Mouse (Mus musculus) hindbrain, embryonic 14.5 days (tissue): Measurements from ENCODE around the gene Sod2. TPM values are rescaled to one million over a fixed set of nuclear protein-coding genes. Genes with fewer than 3 reads are reported as not detected.
A peak's percentile ranks its signal among the peaks of the same experiment; 100 is the strongest.
"Not testable (repeated sequence)": the region's sequence is repeated elsewhere in the genome, so short reads cannot be mapped to it uniquely, and the experiment has no call there.

Experiments
- ATAC-seq: fragments of 200-750 bp; cut with Nextera tagmentation; 2 replicates; pipeline ENCODE4 v1.8.0; 2017; ENCODE audit warnings: moderate number of reproducible peaks, mild to moderate bottlenecking, moderate TSS enrichment, moderate library complexity; ENCODE audit not compliant: low FRiP score
- DNase-seq: peaks from one replicate; pipeline ENCODE4 v3.0.0-alpha.2; 2015; ENCODE audit warnings: low spot score
- H3K27ac ChIP-seq: fragments of 300-500 bp; sonication (generic); 2 replicates; pipeline ENCODE4 v1.5.1; 2014; ENCODE audit warnings: mild to moderate bottlenecking, moderate library complexity
- H3K27me3 ChIP-seq: fragments of 300-500 bp; sonication (generic); 2 replicates; pipeline ENCODE4 v1.6.1; 2014; ENCODE audit warnings: mild to moderate bottlenecking, low read length, mixed read lengths; ENCODE audit not compliant: control insufficient read depth, insufficient read depth
- H3K36me3 ChIP-seq: fragments of 300-500 bp; sonication (generic); replicated peaks from 2 replicates; pipeline ENCODE4 v1.6.1; 2014; ENCODE audit not compliant: control insufficient read depth, insufficient read depth
- H3K4me1 ChIP-seq: fragments of 300-500 bp; sonication (generic); replicated peaks from 2 replicates; pipeline ENCODE4 v1.6.1; 2014; ENCODE audit warnings: antibody characterized with exemption, low read length, mixed read lengths; ENCODE audit not compliant: control insufficient read depth, insufficient read depth
- H3K4me2 ChIP-seq: fragments of 300-500 bp; sonication (generic); replicated peaks from 2 replicates; pipeline ENCODE4 v1.6.1; 2014; ENCODE audit warnings: mild to moderate bottlenecking, moderate library complexity
- H3K4me3 ChIP-seq: fragments of 300-500 bp; sonication (generic); replicated peaks from 2 replicates; pipeline ENCODE4 v1.5.1; 2014; ENCODE audit warnings: mild to moderate bottlenecking, low read length
- H3K9ac ChIP-seq: fragments of 300-500 bp; sonication (generic); 2 replicates; pipeline ENCODE4 v1.6.1; 2014
- H3K9me3 ChIP-seq: fragments of 300-500 bp; sonication (generic); 2 replicates; pipeline ENCODE4 v1.6.1; 2016; ENCODE audit warnings: low read length; ENCODE audit not compliant: control insufficient read depth
- WGBS: fragments of 180-500 bp; shearing (Covaris S2); extraction: QIAGEN DNeasy Blood & Tissue Kit; methylation state at CpG from one replicate; pipeline ENCODE4 v1.1.7; 2014; 5-methylcytosine and 5-hydroxymethylcytosine counted together
- polyA plus RNA-seq: library from polyadenylated mRNA; unstranded; fragments of >200 nt; fragmentation: Nextera tagmentation; extraction: Ambion mirVana; gene quantifications from 2 replicates; pipeline ENCODE4 v1.2.1, GENCODE M21; 2014

The Sod2 gene
- 163 and 172 TPM in 2 replicates for polyA plus RNA-seq

DNA sequence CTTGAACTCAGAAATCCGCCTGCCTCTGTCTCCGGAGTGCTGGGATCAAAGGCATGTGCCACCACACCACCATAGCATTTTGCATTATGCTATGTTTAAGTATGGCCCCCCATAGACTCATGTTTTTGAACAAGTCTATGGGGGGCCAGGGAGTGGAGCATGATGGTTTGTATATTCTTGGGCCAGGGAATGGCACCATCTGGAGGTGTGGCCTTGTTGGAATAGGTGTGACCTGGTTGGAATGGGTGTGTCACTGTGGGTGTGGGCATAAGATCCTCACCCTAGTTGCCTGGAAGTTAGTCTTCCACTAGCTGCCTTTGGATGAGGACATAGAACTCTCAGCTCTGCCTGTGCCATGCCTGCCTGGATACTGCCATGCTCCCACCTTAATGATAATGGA, at the start of gene Sod2:
Gene Sod2, plus strand, starts transcription at position 301 of the 400 bp plus-strand sequence.
- not testable (repeated sequence) for H3K9me3 ChIP-seq, H3K27me3 ChIP-seq, H3K4me1 ChIP-seq, ATAC-seq, DNase-seq
- peaks cover 14% of the 10 kb centered on the region for H3K36me3 ChIP-seq
- H3K9ac ChIP-seq, result peak within 1 kb of the TSS; percentile 47
- 90% methylated on average over 2 of the region's 2 CpGs for WGBS
- peak within 1 kb of the TSS; percentile 53 for H3K4me3 ChIP-seq
- peak within 1 kb of the TSS; percentile 80 for H3K27ac ChIP-seq
- H3K4me2 ChIP-seq, result peak within 1 kb of the TSS; percentile 89

DNA sequence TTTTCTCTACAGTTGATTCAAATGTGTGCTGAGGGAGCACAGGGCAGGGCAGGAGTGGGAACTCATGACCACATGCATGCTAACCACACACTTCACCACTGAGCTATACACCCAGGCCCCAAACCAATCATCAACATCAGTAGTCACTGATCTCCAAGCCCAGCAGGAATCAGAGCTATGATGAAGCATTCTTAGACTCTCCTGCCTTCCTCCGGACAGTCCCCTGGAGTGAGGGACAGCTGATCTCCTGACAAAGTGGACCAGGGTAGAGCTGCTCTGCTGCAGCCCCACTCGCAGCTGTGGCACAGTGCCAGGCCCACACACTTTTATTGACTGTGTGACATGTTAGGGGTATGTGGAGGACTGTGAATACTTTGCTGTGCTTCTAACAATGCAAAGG, 47.3 kb upstream of the Sod2 start:
- H3K27ac ChIP-seq, H3K27me3 ChIP-seq, DNase-seq, H3K9ac ChIP-seq, H3K9me3 ChIP-seq, ATAC-seq: not testable (repeated sequence)
- H3K4me3 ChIP-seq, result peak overlapping the region; percentile 25
- H3K4me1 ChIP-seq, result peaks cover 10% of the 10 kb centered on the region
- WGBS, result 0% methylated on average over 1 of the region's 2 CpGs
- peak overlapping the region; percentile 52 for H3K4me2 ChIP-seq
- H3K36me3 ChIP-seq, result peaks cover 25% of the 10 kb centered on the region

DNA sequence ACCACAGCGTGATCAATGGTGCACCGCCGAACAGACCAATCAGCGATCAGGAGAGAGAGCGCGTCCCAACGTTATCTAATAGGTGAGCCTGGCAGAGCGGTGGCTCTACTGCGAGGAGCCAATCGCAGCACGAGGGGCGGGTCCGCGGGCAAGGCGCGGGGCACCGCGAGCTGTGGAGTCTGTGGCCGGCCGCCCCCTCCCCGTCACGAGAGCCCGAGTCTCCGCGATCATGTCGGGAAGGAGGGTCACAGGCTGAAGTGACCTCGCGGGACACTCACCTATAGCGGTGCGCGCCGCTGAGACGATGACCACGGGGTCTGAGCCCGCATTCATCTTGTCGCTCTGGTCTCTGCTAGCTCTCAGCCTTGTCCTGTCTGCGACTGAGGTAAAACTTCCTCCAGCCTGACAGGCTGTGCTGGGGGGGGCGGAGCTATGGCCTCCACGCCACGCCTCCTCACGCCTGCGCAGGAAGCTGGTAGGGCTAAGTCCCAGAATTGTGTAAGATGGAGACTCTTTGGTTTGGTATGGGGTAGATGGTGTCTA, 46.2 kb upstream of the Sod2 start, which contains the start of gene Acat2:
Gene Acat2, minus strand, starts transcription at position 417 of the 543 bp plus-strand sequence.
- peak; percentile 94 for DNase-seq
- peaks cover 32% of the 10 kb centered on the region for H3K36me3 ChIP-seq
- H3K27ac ChIP-seq, result peak within 1 kb of the TSS; percentile 91
- no peaks in the 10 kb centered on the region for H3K9me3 ChIP-seq
- WGBS, result 1% methylated on average over 42 of the region's 42 CpGs
- ATAC-seq, result peak; percentile 99
- H3K9ac ChIP-seq, result peak within 1 kb of the TSS; percentile 71
- no peaks in the 10 kb centered on the region for H3K27me3 ChIP-seq
- H3K4me3 ChIP-seq, result peak within 1 kb of the TSS; percentile 66
- H3K4me1 ChIP-seq, result peaks cover 10% of the 10 kb centered on the region
- H3K4me2 ChIP-seq, result peak within 1 kb of the TSS; percentile 77

DNA sequence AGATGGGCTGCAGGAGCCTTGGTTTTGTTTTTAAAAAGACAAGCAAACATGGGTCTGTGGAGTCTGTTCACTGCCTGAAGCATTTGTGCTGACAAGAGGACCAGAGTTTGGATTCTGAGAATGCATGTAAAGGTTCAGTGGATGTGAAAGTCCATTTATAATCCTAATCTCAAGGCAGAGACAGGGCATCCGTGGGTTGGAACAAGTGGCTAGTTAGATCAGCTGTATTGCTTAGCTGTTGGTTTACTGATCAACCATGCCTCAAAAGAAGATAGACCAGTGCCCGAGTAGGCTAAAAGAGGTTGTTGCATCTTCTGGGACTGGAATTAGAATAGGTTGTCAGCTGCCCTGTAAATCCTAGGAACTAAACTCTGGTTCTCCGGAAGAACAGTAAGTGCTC, 43.2 kb upstream of the Sod2 start:
- Histone ChIP-seq H3K27me3 (no peaks in the 10 kb centered on the region), H3K4me2 (no peak overlapping the region), H3K36me3 (peaks cover 39% of the 10 kb centered on the region), H3K4me1 (peaks cover 10% of the 10 kb centered on the region), H3K9me3 (no peaks in the 10 kb centered on the region), H3K9ac (no peak overlapping the region), H3K27ac (no peak overlapping the region), H3K4me3 (no peak overlapping the region)
- DNase-seq, result no peak
- ATAC-seq, result no peak
- 85% methylated on average over 3 of the region's 3 CpGs for WGBS

DNA sequence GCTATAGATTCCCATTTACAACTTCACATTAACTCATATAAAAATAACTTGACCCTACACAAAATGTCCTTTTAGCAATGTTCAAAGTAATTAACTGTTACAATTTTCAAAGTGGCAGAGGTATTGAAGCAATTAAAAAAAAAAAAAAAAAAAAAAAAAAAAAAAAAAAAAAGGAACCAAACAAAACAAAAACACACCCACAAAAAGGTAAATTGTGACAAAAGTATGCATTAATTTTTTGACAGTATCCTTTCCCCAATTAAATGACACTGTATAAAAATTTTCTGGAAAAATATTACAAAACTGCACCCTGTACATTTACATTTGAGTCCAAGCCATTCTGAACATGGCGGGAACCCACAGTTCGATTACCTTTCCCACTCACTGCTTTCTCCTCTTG, 39.5 kb upstream of the Sod2 start:
- ATAC-seq (no peak), DNase-seq (no peak)
- Histone ChIP-seq H3K4me3 (no peak overlapping the region), H3K36me3 (peaks cover 69% of the 10 kb centered on the region), H3K9ac (no peak overlapping the region), H3K4me2 (no peak overlapping the region), H3K9me3 (no peaks in the 10 kb centered on the region), H3K27me3 (no peaks in the 10 kb centered on the region), H3K27ac (no peak overlapping the region), H3K4me1 (no peaks in the 10 kb centered on the region)
- WGBS, result 93% methylated on average over 2 of the region's 2 CpGs

DNA sequence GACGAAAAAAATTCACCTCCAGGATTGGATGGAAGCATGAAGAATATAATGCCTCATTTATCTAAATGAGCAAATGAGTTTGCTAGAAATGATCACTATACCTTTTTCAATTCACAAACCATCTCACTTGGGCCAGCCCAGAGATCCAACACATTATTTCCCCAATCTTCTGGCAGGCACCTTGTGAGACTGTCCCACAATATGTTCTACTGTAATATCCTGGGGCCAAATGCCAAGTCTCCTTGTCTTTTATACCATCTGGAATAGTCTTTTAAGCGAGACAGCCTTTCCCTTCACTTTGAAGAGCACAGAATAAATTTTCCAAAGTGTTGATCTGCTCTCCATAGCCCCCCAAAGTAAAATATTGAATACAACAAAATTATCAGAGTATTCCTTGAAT, 32.8 kb upstream of the Sod2 start:
- Histone ChIP-seq H3K36me3 (peaks cover 79% of the 10 kb centered on the region), H3K4me3 (no peak overlapping the region), H3K27me3 (no peaks in the 10 kb centered on the region), H3K4me1 (no peaks in the 10 kb centered on the region), H3K9ac (no peak overlapping the region), H3K9me3 (no peaks in the 10 kb centered on the region), H3K27ac (no peak overlapping the region), H3K4me2 (no peak overlapping the region)
- DNase-seq (no peak), ATAC-seq (no peak)
- 91% methylated on average over 2 of the region's 2 CpGs for WGBS

DNA sequence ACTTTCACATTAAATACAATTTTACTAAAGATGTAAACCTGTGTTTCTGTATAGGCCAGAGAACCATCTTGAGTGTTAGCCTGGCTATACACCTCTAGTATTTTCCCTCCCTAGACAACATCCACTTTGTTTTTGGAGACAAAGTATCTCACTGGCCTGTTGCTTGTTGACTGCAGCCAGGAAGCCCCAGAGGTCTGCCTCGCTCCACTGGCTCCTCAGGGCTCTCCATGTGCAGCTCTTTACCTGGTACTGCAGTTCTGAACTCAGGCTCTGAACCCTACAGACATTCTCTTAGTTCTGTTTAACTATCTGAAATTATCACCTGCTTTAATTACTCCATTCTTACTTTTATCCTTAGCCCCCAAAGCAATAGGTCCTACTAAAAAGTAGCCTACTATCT, 28.1 kb upstream of the Sod2 start:
- Histone ChIP-seq H3K4me2 (no peak overlapping the region), H3K27ac (no peak overlapping the region), H3K9me3 (no peaks in the 10 kb centered on the region), H3K4me1 (no peaks in the 10 kb centered on the region), H3K36me3 (peaks cover 75% of the 10 kb centered on the region), H3K4me3 (no peak overlapping the region), H3K27me3 (no peaks in the 10 kb centered on the region), H3K9ac (no peak overlapping the region)
- 100% methylated on average over 1 of the region's 1 CpGs for WGBS
- ATAC-seq, result no peak
- DNase-seq, result no peak

DNA sequence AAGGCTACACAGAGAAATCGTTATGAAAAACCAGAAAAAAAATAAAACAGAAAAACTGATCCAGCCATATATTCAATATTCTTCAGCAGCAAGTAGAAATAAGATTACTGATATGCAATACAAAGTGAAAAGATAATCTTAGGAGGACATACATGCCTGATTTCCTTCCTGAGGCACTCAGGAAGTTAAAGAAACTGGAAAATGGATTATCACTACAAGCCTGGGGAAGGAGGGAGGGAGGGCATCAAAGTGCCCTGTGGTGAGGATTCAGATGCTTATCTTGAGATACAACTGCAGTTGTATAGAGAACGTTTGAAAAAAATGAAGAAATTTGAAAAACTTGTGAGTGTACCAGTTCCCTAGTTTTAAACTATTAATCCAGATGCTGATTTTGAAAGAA, 22.7 kb upstream of the Sod2 start:
- no peak overlapping the region for H3K4me2 ChIP-seq
- 87% methylated on average over 2 of the region's 2 CpGs for WGBS
- peaks cover 47% of the 10 kb centered on the region for H3K36me3 ChIP-seq
- H3K4me1 ChIP-seq, result no peaks in the 10 kb centered on the region; the same call in 1 of the 2 replicates
- no peaks in the 10 kb centered on the region for H3K27me3 ChIP-seq
- no peak overlapping the region for H3K4me3 ChIP-seq
- no peak overlapping the region for H3K9ac ChIP-seq
- no peak overlapping the region for H3K27ac ChIP-seq
- H3K9me3 ChIP-seq, result no peaks in the 10 kb centered on the region
- DNase-seq (no peak), ATAC-seq (no peak)

DNA sequence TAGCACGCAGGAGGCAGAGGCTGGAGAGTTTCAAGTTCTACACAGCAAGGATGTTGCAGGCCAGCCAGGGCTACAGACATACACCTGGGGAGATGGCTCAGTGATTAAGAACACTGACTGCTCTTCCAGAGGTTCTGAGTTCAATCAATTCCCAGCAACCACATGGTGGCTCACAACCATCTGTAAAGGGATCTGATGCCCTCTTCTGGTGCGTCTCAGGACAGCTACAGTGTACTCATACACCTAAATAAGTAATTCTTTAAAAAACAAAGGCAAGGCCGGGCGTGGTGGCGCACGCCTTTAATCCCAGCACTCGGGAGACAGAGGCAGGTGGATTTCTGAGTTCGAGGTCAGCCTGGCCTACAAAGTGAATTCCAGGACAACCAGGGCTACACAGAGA, 18.6 kb upstream of the Sod2 start:
- not testable (repeated sequence) for ATAC-seq, H3K27ac ChIP-seq, H3K4me2 ChIP-seq, H3K27me3 ChIP-seq, DNase-seq, H3K9ac ChIP-seq, H3K9me3 ChIP-seq, H3K4me3 ChIP-seq
- Histone ChIP-seq H3K4me1 (peaks cover 10% of the 10 kb centered on the region), H3K36me3 (peaks cover 17% of the 10 kb centered on the region)
- 98% methylated on average over 8 of the region's 8 CpGs for WGBS
